Mouse (Mus musculus) NIH3T3 (cell line): ENCODE results near the gene Nipbl.

Experiments
- DNase-seq: peaks from one replicate; pipeline ENCODE4 v3.0.0-alpha.2; 2012; ENCODE audit warnings: low read depth

Nipbl gene

GRCm38 (mm10) chr15:8294150-8294549 is 150.1 kb downstream of the Nipbl start:
- DNase-seq = no peak

- DNase-seq = no peak
These were observed 153.0 kb downstream of the Nipbl start for GRCm38 (mm10) chr15:8291251-8291650.

DNA sequence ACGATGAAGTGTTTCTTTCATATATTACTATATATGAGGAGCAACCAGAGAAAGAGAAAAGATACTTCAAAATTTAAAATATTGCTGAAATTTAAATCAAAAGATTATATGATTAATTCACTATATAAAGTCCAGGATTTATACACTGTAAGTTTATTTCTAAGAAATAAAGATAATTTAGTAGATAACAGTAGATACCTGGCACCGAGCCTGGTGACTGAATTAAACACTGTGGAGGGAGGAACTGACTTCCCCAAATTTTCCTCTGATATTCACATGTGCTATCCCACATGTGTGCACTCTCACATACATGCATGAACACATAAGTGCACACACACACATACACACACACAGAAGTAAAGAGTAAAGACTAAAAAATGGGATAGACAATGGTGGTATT is 162.1 kb downstream of the Nipbl start:
- DNase-seq = no peak

DNA sequence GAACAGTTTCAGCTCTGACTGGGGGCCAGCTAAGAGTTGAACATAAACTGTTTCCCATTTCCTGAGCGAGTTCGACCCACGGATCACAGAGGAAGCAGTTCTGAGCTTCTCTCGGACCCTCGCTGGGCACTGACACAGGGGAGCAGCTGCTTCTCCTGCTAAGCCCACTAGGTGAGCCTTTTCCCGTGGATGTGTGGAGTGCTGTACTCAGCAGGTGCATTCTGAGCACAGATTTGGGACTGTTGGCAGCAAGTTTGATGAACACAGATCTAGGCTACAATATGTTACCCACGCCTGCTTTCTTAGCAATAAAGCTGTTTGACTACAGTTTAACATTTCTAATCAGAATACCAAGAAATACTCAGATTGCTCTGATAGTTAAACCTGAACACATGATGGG is 162.6 kb downstream of the Nipbl start:
- DNase-seq = no peak

DNA sequence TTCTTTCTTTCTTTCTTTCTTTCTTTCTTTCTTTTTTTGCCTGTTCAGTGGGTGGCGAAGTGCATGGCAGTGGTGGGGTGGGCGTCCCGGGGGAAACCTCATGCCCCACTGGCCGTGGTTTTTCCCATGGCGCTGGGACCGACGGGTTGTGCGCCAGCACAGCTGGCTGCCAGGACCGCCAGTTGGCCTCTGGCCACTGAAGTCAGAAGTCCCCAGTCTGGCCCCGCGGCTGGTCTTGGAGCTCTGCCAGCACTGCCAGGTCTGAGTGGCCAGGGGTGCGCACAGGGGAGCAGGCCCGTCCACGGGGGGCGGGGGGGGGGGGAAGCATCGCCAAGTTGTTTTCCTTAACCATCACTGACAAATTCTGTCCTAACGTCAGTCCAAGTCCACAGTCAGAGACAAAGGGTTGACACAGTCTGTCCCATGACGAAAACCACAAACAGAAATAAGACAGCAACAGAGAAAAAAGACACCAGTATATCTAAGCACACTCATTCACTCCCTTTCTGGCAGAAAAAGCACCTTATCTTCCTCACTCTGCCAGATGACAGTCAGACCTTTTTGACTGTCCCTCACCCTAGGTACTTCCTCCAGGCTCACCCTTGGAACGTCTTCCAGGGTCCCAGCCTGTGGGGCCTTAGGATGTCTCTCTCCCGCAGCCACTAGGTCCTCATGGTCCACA is 164.2 kb downstream of the Nipbl start:
- DNase-seq = peak; percentile 56

DNA sequence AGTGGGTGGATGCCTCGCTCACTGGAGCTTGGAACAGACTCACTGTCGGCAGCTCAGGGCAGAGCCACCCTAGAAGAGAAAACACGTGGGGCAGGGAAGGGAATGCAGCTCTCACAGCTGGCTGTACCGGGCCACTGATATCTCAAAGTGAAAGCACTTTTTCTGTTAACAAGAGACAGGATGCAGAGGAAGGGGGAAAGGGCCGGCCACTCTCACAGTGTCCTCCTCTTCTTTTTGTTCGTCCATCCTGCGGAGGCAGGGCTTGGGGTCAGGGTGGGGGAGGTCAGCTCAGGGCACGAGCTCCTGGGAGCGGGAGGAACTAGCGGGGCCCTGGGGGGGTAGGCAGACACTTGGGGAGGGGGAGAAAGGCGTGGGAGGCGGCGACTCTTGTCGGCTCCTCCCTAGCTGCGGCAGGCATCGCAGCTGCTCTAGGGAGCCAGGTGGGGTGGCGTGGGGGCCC is 164.9 kb downstream of the Nipbl start:
- DNase-seq = peak; percentile 23

DNA sequence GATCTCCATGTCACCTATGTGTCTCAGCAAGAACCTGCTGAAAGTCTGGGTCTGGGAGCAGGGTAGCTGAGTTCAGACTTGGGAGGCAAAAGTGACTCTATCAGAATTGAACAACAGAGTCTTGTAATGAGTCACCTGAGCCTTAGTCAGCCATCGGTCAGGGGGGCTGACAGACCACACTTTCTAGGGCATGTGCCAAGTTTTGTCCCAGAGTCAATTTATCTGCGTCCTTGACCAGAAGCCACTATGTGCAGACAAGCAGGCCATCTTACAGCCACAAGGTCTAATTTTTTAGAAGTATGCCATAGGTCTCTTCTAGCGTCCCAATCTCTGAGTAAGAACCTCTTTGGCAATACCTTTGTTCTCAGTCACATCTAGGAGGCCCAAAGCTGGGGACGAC is 166.3 kb downstream of the Nipbl start:
- peak; percentile 61 for DNase-seq

- DNase-seq = no peak
These were observed 172.3 kb downstream of the Nipbl start for GRCm38 (mm10) chr15:8271952-8272351.

DNA sequence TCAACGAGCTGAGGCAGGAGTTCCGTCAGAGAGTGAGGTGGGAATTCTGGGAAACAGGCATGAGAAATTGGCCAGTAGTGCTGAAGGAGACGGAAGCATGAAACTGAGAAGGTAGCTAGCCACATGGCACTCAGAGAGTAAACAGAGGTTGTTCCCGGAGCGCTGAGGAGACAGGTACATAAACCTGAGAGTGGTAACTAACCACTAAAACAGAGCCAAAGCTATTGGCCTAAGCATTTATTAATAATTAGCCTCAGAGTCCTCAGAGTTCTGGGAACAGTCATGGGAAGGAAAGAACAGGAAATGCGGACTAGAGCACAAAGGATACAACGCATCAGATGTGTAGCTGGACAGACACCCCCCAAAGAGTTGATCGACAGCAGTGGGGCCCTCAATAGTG is 176.0 kb downstream of the Nipbl start:
- DNase-seq = no peak

DNA sequence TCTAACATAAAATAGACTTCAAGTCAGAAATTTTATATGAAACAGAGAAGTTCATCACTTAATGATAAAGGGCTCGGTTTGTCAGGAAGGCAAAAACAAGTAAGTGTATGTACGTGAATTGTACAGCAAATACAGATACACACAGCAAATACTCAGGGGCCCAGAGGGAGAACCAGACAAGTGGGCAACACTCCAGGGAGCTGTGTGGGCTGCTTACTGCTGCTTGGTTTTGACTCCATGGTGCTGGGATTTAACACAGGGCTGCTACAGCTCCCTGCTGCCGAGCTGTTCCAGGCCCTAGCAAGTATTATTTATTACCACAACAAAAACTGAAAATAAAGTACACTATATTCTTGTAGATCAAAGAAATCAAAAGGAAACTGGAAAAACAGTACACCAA is 177.1 kb downstream of the Nipbl start:
- no peak for DNase-seq

GRCm38 (mm10) chr15:8265946-8266345 is 178.3 kb downstream of the Nipbl start:
- no peak for DNase-seq
